Mouse (Mus musculus) common myeloid progenitor, adult 5-6 weeks (primary cell): ENCODE measurements around the gene Hmgb4. TPM values are rescaled to one million over a fixed set of nuclear protein-coding genes. Genes with fewer than 3 reads are reported as not detected.

Source experiments
- ATAC-seq: replicated peaks from 2 replicates; pipeline ENCODE4 v1.8.0; 2016; ENCODE audit warnings: low read depth, mild to moderate bottlenecking, moderate TSS enrichment, inconsistent platforms; ENCODE audit not compliant: poor library complexity, severe bottlenecking
- total RNA-seq: library from RNA; stranded (forward); fragments of 200-1000, 187-1606 nt; gene quantifications from 2 replicates; pipeline ENCODE4 v1.2.3, GENCODE M21; 2017

Gene Hmgb4
- total RNA-seq, result not detected in 2 replicates

DNA sequence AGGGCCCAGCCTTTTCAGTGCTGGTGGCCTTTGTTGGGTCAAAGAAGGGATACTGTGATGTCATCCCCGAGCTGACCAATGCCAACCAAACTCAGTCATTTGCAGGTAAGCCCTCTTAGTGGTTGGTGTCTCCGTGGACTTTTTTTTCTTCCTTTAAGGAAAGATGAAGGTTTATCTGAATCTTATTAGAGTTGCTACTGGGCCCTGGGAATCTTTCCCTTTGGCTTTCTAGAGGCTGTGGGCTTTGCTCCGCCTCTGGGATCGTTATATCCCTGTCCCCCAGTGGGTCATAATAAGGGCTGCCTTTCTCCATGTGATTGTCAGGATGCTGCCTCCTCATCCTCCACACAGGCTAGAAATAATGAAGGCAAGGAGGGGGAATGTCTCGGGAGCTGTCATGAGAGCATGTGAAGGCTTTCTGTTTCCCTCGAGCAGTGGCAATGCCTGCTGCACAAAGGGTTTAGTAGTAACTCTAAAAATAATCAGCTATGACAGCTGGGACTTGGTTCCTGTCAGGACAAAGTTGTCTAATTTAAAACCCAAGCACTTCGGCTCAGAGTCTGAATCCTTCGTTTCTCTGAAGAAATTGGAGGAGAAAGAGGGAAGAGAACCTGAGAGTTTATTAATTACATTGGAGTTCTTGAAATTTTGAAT, at the start of gene Hmgb4:
Gene Hmgb4, minus strand, starts transcription at position 51 of the 654 bp plus-strand sequence.
- no peak for ATAC-seq

DNA sequence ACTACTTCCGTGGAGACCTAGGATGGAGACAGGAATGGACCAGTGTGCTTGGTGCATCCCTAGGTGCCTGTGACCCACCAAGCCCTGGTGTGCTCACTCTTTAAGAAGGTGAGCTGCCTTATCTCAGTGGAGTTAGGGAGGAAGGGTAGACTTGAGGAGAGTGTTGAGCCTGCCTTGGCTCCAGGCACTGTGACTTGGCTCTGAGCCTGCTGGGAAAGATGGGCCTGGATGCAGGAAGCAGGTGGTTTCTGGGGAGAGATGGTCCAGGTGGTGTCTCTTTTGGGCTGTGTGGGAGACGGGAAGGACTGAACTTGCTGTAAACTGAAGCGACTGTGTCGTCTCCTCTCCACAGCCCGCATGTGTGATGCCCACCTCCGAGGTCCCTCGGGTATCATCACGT, 45.3 kb upstream of the Hmgb4 start:
- ATAC-seq, result no peak

DNA sequence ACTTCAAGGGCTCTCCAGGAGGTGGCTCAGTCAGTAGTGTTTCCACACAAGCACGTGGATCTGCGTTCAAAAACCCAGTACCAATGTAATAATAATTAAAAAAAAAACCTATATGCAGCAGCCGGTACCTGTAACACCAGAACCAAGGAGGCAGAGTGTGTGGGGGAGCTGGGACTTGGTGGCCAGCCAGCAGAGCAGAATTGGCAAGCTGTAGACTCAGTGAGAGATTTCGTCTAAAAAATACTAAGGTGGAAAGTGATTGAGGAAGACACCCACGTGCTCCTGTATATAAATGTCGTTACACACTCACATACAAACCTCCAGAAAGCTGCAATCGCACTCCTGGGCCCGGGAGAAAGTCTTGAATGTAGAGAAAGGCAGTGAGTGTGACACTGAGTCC, 43.3 kb upstream of the Hmgb4 start:
- no peak for ATAC-seq

DNA sequence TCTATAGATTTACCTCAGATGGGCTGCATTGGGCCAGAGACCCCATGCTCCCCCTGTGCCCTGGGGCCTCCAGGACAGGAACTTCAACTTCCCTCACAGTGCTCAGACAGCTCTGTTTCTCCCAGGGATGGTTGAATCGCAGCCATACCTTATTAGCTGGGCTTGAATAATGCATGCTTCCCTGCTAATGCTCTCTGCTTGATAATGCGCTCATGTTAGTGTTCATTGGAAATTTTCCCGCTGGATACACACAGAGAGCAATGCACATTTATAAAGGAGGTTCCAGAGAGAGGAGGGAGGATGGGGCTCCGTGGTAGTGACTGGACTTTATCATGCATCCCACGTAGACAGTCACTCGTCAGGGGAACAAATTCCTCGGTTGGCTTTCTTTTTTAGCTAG, 27.3 kb upstream of the Hmgb4 start:
- ATAC-seq, result no peak

DNA sequence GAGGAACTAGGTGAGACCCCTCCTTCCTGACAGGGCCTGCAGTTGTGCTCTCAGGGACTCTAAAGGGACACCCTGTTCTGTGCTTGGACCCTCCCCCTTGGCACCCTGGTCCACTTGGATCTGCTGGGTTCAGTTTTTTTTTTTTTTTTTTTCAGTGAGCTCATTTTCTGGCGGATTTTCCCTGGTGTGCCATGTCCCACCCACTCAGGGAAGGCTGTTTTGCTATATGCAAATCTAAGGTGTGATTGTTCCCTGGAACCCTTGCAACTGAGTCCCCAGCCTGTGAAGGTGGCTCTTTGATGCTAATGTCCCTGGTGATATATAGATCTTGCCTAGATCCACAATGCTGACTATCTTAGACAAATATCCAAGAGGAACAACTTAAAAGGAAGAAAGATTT, 24.3 kb upstream of the Hmgb4 start:
- no peak for ATAC-seq

DNA sequence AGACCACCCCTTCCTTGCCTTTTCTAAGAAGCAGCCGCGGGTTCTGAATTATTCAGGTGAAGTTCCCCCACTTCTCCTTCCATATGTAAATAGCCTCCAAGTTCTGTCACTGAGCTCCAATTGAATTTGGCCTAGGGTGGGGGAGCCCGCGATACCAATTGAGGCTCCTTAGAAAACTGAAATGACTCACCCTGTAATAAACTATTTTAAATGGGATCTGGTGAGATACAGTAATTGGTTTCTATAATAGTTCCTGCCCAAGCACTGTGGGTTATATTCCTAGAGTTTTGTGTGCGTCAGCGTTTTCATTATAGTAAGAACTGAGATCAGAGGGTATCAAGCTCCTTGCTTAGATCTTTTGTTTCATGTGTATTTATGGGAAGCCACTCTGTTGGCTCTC, 14.8 kb upstream of the Hmgb4 start:
- ATAC-seq, result no peak

DNA sequence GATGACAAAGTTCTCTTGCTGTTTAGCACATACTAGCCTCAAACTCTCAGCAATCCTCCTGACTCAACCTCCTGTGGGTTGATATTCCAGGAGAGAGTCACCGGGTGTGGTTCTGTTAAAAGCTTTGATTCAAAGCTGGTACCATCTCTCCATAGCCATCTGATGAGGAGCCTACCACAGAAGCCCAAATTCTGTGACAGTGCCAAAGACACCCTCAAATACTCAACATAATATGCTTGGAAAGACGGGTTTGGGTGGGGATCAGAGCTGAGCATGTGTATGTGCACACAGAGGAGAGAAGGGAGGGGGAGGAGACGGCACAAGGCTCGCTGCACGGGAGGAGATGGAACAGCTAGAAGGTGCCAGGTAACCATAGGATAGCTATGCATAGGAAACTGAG, 14.4 kb upstream of the Hmgb4 start:
- no peak for ATAC-seq

DNA sequence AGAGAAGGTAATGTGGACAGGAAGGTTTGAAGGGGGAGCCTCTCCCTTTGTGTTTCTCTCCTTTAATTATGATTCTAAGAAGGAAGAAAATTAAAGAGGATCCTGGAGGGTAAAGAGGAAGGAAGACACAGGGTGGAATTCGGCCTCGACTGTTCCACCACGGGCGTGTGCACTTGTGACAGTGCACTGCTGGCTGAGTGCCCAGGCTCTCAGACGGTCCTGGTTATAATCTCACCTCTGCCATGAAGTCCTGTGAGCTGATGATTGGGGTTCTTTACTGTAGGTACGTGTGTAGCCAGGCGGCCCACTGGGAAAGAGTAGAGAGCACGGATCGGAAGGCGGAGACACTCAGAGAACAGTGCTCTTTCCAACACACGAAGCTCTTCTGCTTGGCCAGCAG, 12.4 kb upstream of the Hmgb4 start:
- no peak for ATAC-seq

DNA sequence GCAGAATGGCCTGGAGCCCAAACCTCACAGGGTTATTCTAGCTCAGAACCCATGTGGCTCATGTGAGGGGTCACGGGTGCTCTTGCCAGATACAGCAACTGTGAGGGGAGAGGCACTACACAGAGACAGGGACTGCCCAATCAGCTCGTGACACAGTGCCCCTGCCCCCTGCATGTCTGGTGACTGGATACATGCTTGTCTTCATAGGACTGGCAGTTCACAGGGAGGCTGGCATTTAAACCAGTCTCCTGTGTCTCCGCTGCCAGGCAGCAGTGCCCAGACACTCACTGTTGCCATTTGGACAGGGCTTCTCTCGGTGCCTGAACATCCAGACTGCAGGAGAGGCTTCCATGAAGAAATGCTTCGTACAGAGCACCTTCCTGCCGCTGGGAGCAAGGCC, 11.7 kb upstream of the Hmgb4 start:
- no peak for ATAC-seq

DNA sequence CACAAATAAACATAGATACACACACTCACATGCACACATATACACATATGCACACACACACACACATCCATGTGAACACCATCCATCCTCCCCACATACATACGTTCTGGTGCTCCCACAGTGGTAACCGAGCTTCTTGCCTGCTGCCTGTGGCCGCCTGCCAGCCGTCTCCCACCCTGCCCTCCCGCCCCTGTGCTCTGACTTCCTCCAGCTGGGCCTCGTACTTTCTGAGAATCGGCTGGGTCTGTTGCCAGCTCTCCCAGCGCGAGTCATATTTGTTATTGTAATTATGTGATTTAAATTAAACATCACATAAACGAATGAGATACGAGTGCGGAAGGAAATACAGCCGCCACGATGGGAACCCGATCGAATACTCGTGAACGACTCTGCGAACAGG, 10.2 kb upstream of the Hmgb4 start:
- ATAC-seq, result no peak

DNA sequence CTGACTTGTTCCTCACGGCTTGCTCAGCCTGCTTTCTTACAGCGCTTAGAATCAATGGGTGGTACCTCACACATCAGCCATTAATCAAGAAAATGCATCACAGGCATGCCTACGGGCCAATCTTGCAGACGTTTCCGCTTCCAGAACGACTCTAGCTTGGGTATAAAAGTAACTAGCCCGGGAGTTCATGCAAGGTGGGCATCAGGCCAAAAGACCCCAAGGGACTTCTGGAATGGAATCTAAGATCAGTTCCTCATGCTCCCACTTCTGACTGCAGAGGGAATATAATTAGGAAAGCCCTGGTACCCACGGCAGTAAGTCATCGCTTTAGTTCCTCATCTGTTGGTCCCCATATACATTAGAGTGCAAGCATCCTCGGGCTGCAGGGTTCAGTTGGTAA, 9.4 kb upstream of the Hmgb4 start:
- no peak for ATAC-seq

DNA sequence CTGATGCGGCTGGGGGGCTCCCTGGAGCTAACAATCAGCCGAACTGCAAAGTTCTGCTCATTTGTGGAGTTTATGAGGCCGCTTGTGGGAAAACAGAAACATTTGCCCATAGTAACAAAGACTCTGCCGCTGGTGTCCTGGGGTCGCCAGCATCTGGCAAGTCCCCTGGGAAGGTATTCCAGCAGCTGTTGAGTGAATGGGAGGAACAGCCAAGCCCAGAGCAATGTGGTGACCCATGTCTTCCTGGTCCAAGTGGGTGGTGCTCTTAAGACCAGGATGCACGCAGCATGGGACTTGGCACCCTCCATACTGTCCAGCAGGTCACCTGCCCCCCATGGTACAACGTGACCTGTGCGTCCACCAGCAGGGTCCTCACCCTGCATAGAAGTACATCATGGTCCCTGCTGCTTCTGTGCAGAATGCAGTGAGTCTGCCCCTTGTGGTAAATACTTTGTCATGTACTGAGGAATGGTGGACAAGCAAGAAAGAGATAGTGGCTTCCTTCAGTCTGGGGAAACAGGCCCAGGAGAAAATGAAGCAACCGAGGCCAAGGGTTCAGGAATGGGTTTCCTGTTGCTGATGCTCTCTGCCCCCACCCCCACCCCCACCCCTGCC, 8.6 kb upstream of the Hmgb4 start:
- no peak for ATAC-seq

DNA sequence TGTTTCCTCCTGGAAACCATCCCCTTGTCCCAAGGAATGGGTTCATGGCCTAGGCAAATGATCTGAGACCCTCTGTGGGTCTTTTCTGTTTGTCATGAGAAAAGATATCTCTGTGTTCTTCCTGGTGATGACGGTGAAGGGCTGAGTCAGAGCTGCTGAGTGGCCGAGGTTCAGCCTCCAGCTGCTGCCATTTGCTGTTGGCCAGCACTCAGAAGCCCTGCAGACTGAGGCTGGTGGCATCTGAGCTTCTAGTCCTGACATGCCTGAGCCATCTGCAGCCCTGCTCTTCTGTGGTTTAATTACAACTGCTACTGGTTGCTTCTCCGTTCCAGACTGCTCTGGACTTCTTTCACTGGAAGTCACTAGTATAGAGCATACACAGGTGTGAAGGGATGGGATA, 4.6 kb upstream of the Hmgb4 start:
- ATAC-seq, result no peak

DNA sequence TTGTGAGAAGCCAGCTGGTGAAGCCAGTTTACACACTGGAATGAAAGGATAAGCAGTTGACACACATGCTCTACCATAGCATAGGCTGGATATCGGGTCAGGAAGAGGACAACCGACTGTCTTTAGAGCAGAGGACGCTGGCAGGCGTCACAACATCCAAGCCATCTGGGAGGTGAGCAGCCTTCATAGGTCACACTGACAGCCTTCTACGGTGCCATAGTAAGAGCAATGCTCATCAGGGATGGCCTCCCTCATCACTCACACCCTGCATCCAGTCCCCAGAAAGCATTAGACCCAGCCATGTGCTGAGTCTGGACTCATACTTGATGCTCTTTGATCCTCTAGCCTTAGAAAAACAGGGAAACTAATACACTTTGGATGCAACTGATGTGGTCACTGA, 3.7 kb upstream of the Hmgb4 start:
- ATAC-seq, result no peak

DNA sequence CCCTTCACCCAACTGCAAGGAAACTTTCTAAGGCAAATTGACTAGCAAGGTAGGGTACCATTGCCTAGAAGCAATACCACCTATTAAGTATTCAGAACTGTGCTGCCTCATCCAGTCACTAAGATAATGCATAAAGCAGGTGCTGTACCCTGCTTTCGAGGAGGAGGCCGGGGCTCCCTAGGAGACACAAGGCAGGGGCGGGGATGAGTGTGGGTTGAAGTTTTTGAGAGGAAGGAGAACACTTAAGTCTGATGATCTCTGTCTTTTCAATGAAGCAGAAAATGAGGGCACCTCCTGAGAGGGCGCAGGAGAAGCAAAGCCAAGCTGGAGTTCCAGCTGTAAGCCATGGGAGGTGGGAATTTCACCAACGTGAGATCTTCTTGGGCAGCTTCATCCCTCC, 1.5 kb downstream of the Hmgb4 start:
- no peak for ATAC-seq

DNA sequence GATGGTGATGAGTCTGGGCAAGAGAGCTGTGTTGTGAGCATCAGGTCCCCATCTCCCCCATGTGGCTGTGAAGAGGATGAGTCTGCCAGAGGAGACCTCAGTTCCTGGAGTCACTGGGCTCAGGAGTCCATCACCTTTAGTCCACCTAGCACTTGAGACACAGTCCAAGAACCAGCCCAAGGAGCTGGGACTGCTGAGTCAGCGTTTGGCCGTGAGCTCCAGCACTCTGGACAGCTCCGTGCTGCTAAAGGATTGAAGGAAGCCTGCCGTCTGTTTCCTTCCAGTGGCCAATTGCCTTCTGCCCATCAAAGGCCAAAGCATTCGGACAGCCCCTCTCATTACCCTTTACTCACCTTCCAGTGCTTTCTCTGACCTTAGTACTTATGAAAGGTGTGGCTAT, 12.1 kb downstream of the Hmgb4 start:
- ATAC-seq, result no peak

DNA sequence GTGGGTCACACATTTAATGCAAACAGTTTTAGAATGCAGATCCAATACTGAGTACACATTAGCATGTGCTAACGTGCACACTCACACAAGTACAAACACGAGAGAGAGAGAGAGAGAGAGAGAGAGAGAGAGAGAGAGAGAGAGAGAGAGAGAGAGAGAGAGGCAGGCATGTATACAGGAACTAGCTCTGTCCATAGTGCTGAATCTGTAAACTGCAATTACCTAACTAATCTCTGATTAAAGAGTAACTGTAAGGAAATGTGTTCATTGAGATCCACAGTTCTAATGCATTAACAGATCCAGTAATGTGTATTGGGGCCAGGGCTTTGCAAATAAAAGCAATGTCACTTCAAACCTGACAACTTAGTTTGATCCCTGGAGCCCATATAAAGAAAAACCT, 15.6 kb downstream of the Hmgb4 start:
- ATAC-seq, result no peak

DNA sequence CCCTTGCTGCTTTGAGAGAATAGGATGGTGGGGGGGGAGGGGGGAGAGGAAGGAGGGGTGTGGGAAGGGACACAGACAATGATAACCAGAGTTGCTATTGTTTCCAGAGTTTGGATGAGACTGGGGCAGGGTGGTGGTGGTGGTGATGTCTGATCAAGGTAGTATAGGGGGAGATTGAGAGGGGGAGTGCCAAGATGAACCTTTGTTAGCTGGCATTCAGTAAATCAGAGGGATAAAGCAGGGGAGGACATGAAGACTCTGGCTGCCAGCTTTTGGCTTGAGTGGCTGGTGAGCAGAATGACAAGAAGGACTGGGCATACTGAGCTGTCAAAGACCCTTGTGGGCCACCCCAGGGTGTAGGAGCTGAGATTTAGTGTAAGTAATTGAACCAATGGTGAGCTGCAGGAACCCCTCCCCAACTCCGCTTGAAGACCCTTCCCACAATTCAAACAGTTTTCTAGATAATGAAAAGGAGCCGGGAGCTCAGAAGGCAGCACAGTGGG, 18.9 kb downstream of the Hmgb4 start:
- ATAC-seq, result no peak

DNA sequence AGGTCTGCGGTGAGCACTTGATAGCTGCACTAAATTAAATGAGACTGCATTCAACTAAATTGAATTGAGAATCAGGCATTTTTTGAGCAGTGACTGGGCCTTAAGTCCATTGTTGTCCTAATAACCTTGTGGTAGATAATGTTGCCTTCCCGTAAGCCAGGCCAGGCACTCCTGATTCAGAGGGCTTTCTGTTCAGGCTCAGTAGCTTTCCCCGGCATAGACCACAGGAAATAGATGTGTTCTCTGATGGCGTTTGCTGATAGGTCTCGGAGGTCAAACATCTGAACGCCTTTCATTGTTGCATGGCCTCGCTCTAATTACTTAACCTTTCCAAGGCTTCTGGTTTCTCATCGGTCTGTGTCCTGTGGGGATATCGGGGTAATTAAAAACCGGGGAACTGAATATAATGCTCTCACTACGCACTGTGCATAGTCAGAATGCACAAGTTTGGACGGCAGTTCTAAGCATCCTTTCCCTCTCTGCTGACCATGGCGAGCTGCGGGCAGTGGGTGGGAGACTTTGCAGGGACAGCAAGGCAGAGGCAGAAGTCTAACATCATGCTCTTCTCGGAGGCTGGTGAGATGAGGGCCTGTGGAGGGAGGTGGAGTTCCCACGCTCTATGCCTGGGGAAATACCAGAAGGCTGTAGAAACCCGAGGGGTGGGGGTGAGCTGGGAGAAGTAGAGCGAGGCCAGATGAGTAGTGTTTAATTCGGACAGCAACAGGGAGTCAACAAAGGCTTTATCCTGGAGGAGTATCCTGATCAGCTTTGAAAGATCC, 19.5 kb downstream of the Hmgb4 start:
- no peak for ATAC-seq

DNA sequence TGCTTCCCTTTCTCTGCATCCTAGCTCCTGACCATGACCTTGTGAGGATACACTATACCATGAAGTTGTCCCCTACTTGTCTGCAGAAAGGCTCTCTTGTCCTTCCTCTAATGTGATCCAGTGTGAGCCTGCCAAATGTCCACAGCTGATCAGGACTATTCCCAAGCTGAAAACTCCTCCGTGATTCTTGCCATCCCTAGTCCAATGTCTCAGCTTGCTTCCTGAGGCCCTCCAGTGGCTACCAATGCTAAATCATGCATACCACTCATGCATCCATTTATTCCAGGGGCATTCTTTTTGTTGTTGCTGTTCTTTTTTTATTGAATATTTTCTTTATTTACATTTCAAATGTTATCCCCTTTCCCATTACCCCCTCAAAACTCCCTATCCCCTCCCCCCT, 21.6 kb downstream of the Hmgb4 start:
- no peak for ATAC-seq

DNA sequence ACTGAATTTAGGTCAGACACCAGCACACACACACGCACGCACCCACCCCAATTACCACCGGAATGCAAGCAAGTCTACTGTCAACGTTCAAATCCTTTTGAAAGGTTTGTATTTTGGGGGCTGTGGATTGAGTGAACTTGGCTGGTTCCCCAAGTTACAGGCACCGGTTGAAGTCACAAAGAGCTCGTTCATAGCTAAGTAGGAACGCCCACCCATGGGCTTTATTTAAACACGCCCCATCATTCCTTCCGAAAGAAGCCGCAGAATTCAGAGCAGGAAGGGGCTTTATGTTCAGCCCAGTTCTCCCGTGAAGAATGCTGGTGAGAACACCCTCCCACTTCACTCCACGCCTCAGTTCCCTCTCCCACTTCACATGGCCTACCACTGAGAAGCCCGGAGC, 27.3 kb downstream of the Hmgb4 start:
- ATAC-seq, result no peak
